Mouse (Mus musculus): Measurements from ENCODE around the gene Drc3. TPM values are rescaled to one million over a fixed set of nuclear protein-coding genes. Genes with fewer than 3 reads are reported as not detected.
A peak's percentile ranks its signal among the peaks of the same experiment; 100 is the strongest.

Gene Drc3
- 1 to 10 TPM; 6.5 to 7.2 TPM for total RNA-seq (2021)
- long read RNA-seq, partial matches to known transcripts, result 0 of 4 reads
- long read RNA-seq, other reads (novel, unspliced or antisense), result 1 of 4 reads

- peak; percentile 98 for DNase-seq (ENCODE audit: low spot score in 2 of 2)
Measured at GRCm38 (mm10) chr11:60352559-60353411, at the start of gene Drc3, which contains the start of gene Tom1l2. TSS of gene Drc3 (plus strand) at chr11:60353329. TSS of gene Tom1l2 (minus strand) at chr11:60352905.

DNA sequence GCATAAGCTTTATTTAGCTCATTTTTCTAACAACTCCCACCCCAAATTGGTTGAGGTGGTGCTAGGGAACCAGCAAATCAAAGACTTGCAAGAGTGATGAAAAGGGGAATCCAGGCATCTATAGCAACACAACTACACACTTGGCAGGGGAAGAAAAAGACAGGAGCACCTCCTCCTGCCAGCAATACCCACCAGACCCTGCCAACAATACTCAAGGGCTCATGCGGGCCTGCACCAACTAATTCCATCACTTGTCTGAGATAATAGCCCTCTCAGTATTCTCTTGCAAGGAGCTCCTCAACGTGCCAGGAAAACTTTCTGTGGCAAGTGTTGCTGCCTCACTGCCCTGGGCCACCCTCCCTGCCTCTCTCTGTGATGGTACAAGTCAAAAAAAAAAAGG, 49.6 kb upstream of the Drc3 start:
- DNase-seq (ENCODE audit: low spot score in 2 of 2), result no peak

DNA sequence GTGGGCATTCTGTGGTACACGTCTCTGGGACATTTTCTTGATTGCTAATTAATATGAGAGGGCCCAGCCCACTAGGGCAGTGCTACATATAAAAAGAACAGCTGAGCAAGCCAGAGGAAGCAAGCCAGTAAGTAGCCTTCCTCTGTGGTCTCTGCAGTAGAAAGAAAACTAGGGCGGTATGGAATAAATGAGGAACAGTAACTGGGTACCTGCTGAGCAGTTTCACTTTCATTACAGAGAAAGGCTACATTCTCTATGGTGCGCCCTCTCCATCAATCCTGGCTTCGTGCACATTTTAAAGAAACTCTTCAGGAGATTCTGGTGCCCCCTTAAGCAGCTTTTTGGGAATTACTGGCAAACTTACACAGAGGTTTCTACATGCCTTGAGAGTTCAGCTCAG, 47.5 kb upstream of the Drc3 start:
- no peak for DNase-seq (ENCODE audit: low spot score in 2 of 2)

- peak in 1 of 2 experiments; percentile 52 for DNase-seq (ENCODE audit: low spot score in 2 of 2)
Measured at GRCm38 (mm10) chr11:60306834-60307233, 46.3 kb upstream of the Drc3 start.

DNA sequence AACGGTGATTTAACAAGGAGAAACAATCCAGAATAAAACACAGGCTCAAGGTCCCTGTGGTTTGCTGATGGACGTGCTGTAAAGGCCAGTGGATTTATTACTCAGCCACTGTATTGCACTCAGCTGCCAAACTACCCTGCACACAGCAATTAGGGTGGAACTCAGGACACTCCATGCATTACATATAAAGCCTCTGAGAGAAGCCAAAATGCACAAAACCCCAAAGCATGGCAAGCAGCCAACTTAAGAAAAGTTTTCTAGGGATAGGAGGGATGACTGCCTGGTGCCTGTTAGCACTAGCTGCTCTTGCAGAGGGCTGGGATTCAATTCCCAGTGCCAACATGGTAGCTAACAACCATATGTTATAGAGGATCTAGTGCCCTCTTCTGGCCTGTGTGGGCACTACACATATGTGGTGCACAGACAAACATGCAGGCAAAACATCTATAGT, 45.7 kb upstream of the Drc3 start:
- DNase-seq (ENCODE audit: low spot score in 2 of 2), result no peak

GRCm38 (mm10) chr11:60308061-60308460, 45.1 kb upstream of the Drc3 start:
- DNase-seq (ENCODE audit: low spot score in 2 of 2), result no peak

DNA sequence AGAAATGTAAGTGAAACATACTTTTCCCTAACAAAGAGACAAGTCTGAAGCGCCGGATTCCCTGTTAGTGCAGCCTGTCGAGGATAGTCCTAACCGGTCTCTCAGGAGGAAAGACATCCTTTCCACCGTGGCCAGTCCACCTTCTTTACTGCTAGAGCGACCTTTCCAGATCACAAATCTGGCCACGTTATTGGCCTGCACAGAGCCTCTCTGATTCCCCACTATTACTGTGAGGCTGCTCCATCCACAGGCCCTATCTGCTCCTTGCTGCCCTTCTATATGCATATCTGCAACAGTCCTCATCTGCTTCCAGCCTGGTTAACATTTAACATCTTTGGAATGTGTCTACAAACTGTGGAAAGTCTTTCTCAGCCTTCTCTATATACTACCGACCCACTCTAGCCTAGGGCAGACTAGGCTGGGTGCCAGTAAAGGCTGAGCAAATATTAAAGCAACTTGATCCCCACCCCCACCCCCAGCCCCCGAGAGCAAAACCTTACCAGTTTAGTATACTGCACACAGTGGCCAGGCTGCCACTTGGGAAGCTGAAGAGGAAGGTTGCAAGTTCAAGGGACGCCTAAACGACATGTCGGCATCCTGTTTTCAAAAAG, 44.5 kb upstream of the Drc3 start:
- DNase-seq (ENCODE audit: low spot score in 2 of 2), result no peak

GRCm38 (mm10) chr11:60309875-60310274, 43.3 kb upstream of the Drc3 start:
- DNase-seq (ENCODE audit: low spot score in 2 of 2), result no peak

DNA sequence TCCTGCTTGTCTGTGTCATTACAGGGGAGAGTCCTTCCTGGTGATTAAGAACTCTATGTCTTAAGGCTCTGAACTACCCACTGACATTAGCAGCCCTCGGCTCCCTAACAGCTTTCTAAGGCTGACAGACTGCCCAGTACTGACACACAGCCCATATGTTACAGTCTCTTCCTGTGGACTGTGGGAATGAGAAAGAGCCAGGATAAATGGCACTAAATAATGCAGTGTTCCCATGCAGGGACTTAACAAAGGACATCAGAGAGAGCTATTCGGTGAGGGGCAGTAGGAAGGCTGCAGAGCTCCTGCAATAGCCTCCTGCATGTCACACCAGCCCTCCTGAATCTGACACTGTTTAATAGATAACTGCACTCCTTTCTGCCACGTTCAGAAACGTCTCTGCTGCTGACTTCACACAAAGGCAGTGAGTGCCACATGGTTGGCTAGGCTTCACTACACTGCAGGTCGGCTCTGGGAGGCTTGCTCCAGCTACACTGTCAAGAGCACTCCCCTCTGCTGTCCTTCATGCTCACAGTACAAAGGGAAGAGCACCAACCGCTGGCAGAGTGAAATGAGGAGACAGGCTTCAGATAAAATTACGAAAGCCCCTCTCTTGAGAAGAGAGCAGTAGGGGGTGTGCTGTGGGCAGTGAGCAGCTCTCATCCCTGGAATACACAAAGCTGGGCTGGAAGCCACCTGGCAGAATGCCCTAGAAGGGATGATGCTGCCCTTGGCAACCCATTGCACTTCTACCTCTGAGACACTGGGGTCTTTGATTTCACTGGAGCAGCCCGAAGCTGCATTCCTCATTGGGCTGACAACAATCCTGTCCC, 41.9 kb upstream of the Drc3 start:
- peak; percentile 92 for DNase-seq (ENCODE audit: low spot score in 2 of 2)

GRCm38 (mm10) chr11:60316250-60316649, 36.9 kb upstream of the Drc3 start:
- no peak for DNase-seq (ENCODE audit: low spot score in 2 of 2)

DNA sequence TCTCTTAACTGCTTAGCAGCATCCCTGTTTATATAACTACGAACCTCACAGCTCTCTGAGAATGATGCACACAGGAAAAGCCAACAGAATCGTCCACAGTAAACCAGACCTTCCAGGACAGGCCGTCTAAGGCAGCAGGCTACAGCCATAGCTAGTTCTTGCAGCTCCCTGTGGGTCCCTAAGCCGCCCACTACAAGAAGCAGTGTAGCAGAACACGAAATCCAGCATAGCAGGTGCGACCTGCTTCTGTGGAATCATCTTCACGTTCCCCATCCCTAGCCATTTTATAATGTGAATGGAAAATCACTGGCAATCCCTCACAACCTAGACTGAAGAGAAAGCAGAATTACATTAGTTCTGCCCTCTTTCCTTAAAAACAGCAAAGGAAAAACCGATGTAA, 36.2 kb upstream of the Drc3 start:
- DNase-seq (ENCODE audit: low spot score in 2 of 2), result no peak

DNA sequence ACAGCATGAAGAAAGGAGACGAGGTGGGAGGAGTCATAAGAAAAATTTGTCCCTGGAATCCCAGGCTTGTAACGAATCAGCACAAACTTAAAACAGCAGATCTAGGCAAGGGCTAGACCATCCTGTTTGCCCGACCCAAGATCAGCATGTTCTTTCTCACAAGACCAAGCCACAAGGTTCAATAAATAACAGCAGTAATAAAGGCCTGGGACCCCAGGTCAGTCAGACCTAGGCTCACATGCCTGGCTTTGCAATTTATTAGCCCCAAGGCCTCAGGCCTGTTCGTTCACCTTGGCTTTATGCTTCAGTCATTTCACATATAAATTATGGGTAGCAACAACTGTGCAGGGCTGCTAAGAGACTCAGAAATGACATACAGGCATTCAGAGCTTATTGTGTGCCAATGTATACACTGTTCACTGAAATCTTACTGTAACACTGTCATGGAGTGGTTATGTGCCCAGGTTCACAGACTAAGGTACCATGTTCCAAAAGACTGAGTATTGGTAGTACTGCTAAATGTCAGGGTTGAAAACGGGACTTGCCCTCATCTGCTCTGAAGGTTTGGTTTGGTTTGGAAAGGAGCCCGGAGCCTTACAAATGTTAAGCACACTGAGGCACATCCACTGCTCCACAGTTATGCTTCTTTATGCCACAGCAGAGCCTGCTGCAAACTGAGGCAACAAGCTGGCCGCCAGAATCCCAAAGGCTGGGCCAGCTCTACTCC, 35.6 kb upstream of the Drc3 start:
- DNase-seq (ENCODE audit: low spot score in 2 of 2), result no peak

GRCm38 (mm10) chr11:60318716-60319115, 34.4 kb upstream of the Drc3 start:
- DNase-seq (ENCODE audit: low spot score in 2 of 2), result no peak

DNA sequence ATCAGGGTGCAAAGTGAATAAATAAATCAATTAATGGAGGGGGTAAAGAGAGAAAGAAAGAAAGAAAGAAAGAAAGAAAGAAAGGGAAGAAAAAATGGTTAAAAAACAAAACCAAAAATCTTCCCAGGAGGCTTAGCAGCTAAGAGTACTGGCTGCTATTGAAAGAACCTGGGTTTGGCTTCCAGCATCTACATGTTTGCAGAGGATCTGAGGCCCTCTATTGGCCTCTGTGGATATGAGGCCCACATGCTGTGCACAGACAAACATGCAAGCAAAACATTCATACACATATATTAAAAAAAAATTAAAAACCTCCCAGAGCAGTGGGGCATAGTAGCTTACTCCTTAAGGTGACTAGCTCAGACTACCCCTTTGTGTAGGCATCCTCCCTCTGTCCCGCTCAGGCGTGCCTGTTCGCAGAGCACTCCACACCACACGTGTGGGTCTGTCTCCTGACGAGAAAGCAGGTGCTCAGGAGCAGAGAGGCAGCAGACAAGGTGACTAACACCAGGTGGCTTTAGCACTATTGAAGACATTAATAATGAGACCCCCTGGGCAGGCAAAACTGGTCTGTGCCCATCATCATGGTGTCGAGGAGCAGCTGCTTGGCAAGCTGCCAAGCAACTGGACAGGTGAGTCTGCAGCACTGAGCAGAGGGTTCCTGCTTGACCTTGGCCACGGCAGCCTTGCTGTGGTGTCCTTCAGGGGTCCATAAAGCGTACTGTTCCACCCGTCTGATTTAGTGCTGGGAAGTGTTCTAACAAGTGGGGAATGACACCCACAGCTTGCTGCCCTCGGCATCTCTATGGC, 33.7 kb upstream of the Drc3 start:
- no peak for DNase-seq (ENCODE audit: low spot score in 2 of 2)

- DNase-seq (ENCODE audit: low spot score in 2 of 2), result no peak
Measured at GRCm38 (mm10) chr11:60320426-60321037, 32.6 kb upstream of the Drc3 start.

- DNase-seq (ENCODE audit: low spot score in 2 of 2), result no peak
Measured at GRCm38 (mm10) chr11:60321438-60321837, 31.7 kb upstream of the Drc3 start.

DNA sequence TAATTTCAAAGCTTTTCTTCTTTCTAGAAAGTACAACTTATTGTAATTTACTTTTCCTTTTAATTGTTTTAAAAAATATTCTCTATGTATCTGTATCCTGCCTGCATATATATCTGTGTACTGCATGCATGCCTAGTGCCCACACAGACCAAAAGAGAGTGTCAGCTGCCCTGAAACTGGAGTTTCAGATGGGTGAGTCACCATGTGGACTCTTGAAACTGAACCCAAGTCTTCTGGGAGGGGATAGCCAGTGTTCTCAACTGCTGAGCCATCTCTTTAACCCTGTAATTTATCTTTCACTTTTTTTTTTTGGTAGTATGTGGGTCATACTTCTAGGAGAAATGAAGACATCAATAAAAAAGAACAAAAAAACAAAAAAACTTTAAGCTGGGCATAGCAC, 29.4 kb upstream of the Drc3 start:
- DNase-seq (ENCODE audit: low spot score in 2 of 2), result no peak

- DNase-seq (ENCODE audit: low spot score in 2 of 2), result no peak
Measured at GRCm38 (mm10) chr11:60330551-60330950, 22.6 kb upstream of the Drc3 start.

- no peak for DNase-seq (ENCODE audit: low spot score in 2 of 2)
Measured at GRCm38 (mm10) chr11:60333461-60333860, 19.7 kb upstream of the Drc3 start.

- DNase-seq (ENCODE audit: low spot score in 2 of 2), result no peak
Measured at GRCm38 (mm10) chr11:60334124-60334523, 19.0 kb upstream of the Drc3 start.
